Mouse (Mus musculus) ES-E14 (cell line): ENCODE measurements around the gene Apof. TPM values are rescaled to one million over a fixed set of nuclear protein-coding genes. Genes with fewer than 3 reads are reported as not detected.
"Not testable (repeated sequence)": the region's sequence is repeated elsewhere in the genome, so short reads cannot be mapped to it uniquely, and the experiment has no call there.

Source experiments
- DNase-seq: peaks from one replicate; pipeline ENCODE4 v3.0.0-alpha.2; 2013; ENCODE audit warnings: low read depth, low spot score
- H3K27ac ChIP-seq: 2 replicates; pipeline ENCODE4 v1.5.1; 2012; ENCODE audit warnings: low read depth, mild to moderate bottlenecking, low read length, moderate library complexity, mixed read lengths; ENCODE audit not compliant: poor library complexity, insufficient read depth, severe bottlenecking
- H3K36me3 ChIP-seq: 2 replicates; pipeline ENCODE4 v1.6.1; 2012; ENCODE audit warnings: mild to moderate bottlenecking, low read length, moderate library complexity, mixed read lengths; ENCODE audit not compliant: control insufficient read depth, poor library complexity, insufficient read depth, severe bottlenecking
- H3K4me1 ChIP-seq, 2 experiments: fragments of 150-350 bp in 1 of 2; sonication (generic) in 1 of 2; 2 replicates each; pipeline ENCODE4 v1.6.1; 2012; ENCODE audit warnings: low read length in 2 of 2, mild to moderate bottlenecking in 1 of 2, mixed read lengths in 1 of 2; ENCODE audit not compliant: control insufficient read depth in 2 of 2, insufficient read depth in 2 of 2, poor library complexity in 1 of 2
- H3K4me3 ChIP-seq, 2 experiments: fragments of 150-350 bp in 1 of 2; sonication (generic) in 1 of 2; 2 replicates each; pipeline ENCODE4 v1.5.1; 2012; ENCODE audit warnings: low read length in 2 of 2, low read depth in 1 of 2, mild to moderate bottlenecking in 1 of 2, mixed read lengths in 1 of 2; ENCODE audit not compliant: insufficient read depth in 1 of 2, poor library complexity in 1 of 2, severe bottlenecking in 1 of 2
- H3K9ac ChIP-seq: 2 replicates; pipeline ENCODE4 v1.6.1; 2012; ENCODE audit warnings: low read depth, mild to moderate bottlenecking, low read length, mixed read lengths; ENCODE audit not compliant: poor library complexity, insufficient read depth, severe bottlenecking
- H3K9me3 ChIP-seq: fragments of 150-350 bp; sonication (generic); 2 replicates; pipeline ENCODE4 v1.6.1; 2012; ENCODE audit warnings: low read depth, mild to moderate bottlenecking, low read length; ENCODE audit not compliant: control insufficient read depth, insufficient read depth
- CHD2 ChIP-seq: IDR thresholded peaks from 2 replicates; pipeline ENCODE4 v1.6.1; 2014; ENCODE audit warnings: mild to moderate bottlenecking, low read depth, low read length, inconsistent platforms
- HCFC1 ChIP-seq: IDR thresholded peaks from 2 replicates; pipeline ENCODE4 v1.6.1; 2012; ENCODE audit warnings: low read length, inconsistent platforms, borderline replicate concordance; ENCODE audit not compliant: insufficient read depth
- MAFK ChIP-seq: IDR thresholded peaks from 2 replicates; pipeline ENCODE4 v1.6.1; 2014; ENCODE audit warnings: mild to moderate bottlenecking, low read depth, low read length, inconsistent platforms; ENCODE audit not compliant: insufficient read depth
- ZC3H11A ChIP-seq: IDR thresholded peaks from 2 replicates; pipeline ENCODE4 v1.6.1; 2012; ENCODE audit warnings: low read depth, mild to moderate bottlenecking, inconsistent platforms, low read length, borderline replicate concordance
- ZNF384 ChIP-seq: IDR thresholded peaks from 2 replicates; pipeline ENCODE4 v1.6.1; 2012; ENCODE audit warnings: low read depth, low read length, inconsistent platforms
- in situ Hi-C, 2 experiments: fragments of 600-800 bp; cut with MboI; formaldehyde crosslinking; loops; one replicate each; pipeline ENCODE4 v1.15.1; 2025; ENCODE audit warnings: low sequenced_read_pairs in 2 of 2, inconsistent platforms in 1 of 2; ENCODE audit not compliant: unreplicated experiment in 2 of 2
- total RNA-seq: library from RNA; depleted of rRNA; stranded (reverse); fragments of 300-350 nt; gene quantifications from 2 replicates; pipeline ENCODE4 v1.2.3, GENCODE M21; 2012

Apof gene
- total RNA-seq, 1 experiment = 1.4 TPM

GRCm38 (mm10) chr10:128272819-128273439 is 4.5 kb downstream of the Apof start:
- in situ Hi-C loops, H3K4me1 ChIP-seq, H3K4me3 ChIP-seq, DNase-seq, H3K36me3 ChIP-seq, H3K9ac ChIP-seq, H3K27ac ChIP-seq, H3K9me3 ChIP-seq: not testable (repeated sequence)
- peak; percentile 92 for TF ChIP-seq ZNF384

GRCm38 (mm10) chr10:128275374-128275773 is 6.9 kb downstream of the Apof start:
- H3K4me3 ChIP-seq, DNase-seq, H3K9ac ChIP-seq, H3K27ac ChIP-seq, H3K9me3 ChIP-seq, H3K4me1 ChIP-seq, in situ Hi-C loops: not testable (repeated sequence)
- peaks cover 17% of the 10 kb centered on the region for H3K36me3 ChIP-seq

GRCm38 (mm10) chr10:128278158-128278557 is 9.7 kb downstream of the Apof start:
- Histone ChIP-seq H3K27ac (no peak overlapping the region), H3K4me3 (no peak overlapping the region), H3K9me3 (no peaks in the 10 kb centered on the region), H3K9ac (no peak overlapping the region), H3K4me1 (peaks cover 0 to 5% of the 10 kb centered on the region in 2 experiments; a peak in 1 of 4 replicates), H3K36me3 (peaks cover 25% of the 10 kb centered on the region)
- no peak for DNase-seq
- in situ Hi-C loops = no loop called here
- TF ChIP-seq CHD2 (no peak), ZC3H11A (no peak), MAFK (no peak), ZNF384 (no peak), HCFC1 (no peak)

GRCm38 (mm10) chr10:128280943-128281342 is 12.5 kb downstream of the Apof start:
- Histone ChIP-seq H3K4me3 (no peak overlapping the region), H3K36me3 (peaks cover 35% of the 10 kb centered on the region), H3K9ac (no peak overlapping the region), H3K9me3 (no peaks in the 10 kb centered on the region), H3K4me1 (peaks cover 0 to 10% of the 10 kb centered on the region in 2 experiments; a peak in 2 of 4 replicates), H3K27ac (no peak overlapping the region)
- TF ChIP-seq CHD2 (no peak), HCFC1 (no peak), MAFK (no peak), ZC3H11A (no peak), ZNF384 (no peak)
- in situ Hi-C loops = no loop called here
- DNase-seq = no peak

GRCm38 (mm10) chr10:128281682-128282081 is 13.2 kb downstream of the Apof start:
- Histone ChIP-seq H3K36me3 (peaks cover 31% of the 10 kb centered on the region), H3K27ac (no peak overlapping the region)

More at GRCm38 (mm10) chr10:128281682-128282081, 13.2 kb downstream of the Apof start:
- TF ChIP-seq ZNF384 (no peak), MAFK (no peak), CHD2 (no peak), HCFC1 (no peak), ZC3H11A (no peak)
- DNase-seq = no peak
- in situ Hi-C loops = no loop called here
- H3K9me3 ChIP-seq = no peaks in the 10 kb centered on the region
- H3K4me3 ChIP-seq = no peak overlapping the region
- H3K9ac ChIP-seq = peak overlapping the region; percentile 26; the same call in 1 of the 2 replicates
- H3K4me1 ChIP-seq = peaks cover 2 to 11% of the 10 kb centered on the region in 2 experiments; a peak in 2 of 4 replicates
